Mouse (Mus musculus) lung, embryonic 14.5 days (tissue): Measurements from ENCODE around the gene Crbn. TPM values are rescaled to one million over a fixed set of nuclear protein-coding genes. Genes with fewer than 3 reads are reported as not detected.
A peak's percentile ranks its signal among the peaks of the same experiment; 100 is the strongest.

Source experiments
- ATAC-seq: fragments of 200-750 bp; cut with Nextera tagmentation; 2 replicates; pipeline ENCODE4 v1.8.0; 2017; ENCODE audit warnings: mild to moderate bottlenecking, moderate TSS enrichment, moderate library complexity; ENCODE audit not compliant: insufficient read depth
- DNase-seq: peaks from one replicate; pipeline ENCODE4 v3.0.0-alpha.2; 2015
- H3K27ac ChIP-seq: fragments of 300-500 bp; sonication (generic); 2 replicates; pipeline ENCODE4 v1.5.1; 2014; ENCODE audit warnings: low read depth, mild to moderate bottlenecking, moderate library complexity
- H3K27me3 ChIP-seq: fragments of 300-500 bp; sonication (generic); 2 replicates; pipeline ENCODE4 v1.6.1; 2014; ENCODE audit warnings: low read length, control low read depth; ENCODE audit not compliant: insufficient read depth
- H3K36me3 ChIP-seq: fragments of 300-500 bp; sonication (generic); 2 replicates; pipeline ENCODE4 v1.6.1; 2014; ENCODE audit warnings: control low read depth; ENCODE audit not compliant: insufficient read depth
- H3K4me1 ChIP-seq: fragments of 300-500 bp; sonication (generic); 2 replicates; pipeline ENCODE4 v1.6.1; 2014; ENCODE audit warnings: antibody characterized with exemption, control low read depth; ENCODE audit not compliant: insufficient read depth
- H3K4me2 ChIP-seq: fragments of 300-500 bp; sonication (generic); 2 replicates; pipeline ENCODE4 v1.6.1; 2014; ENCODE audit warnings: mild to moderate bottlenecking
- H3K4me3 ChIP-seq: fragments of 300-500 bp; sonication (generic); 2 replicates; pipeline ENCODE4 v1.5.1; 2014; ENCODE audit warnings: low read depth, low read length
- H3K9ac ChIP-seq: fragments of 300-500 bp; sonication (generic); 2 replicates; pipeline ENCODE4 v1.6.1; 2014
- H3K9me3 ChIP-seq: fragments of 300-500 bp; sonication (generic); 2 replicates; pipeline ENCODE4 v1.6.1; 2016; ENCODE audit warnings: low read depth, low read length, control low read depth
- CTCF ChIP-seq: IDR thresholded peaks from 2 replicates; pipeline ENCODE4 v1.5.1; 2016; ENCODE audit warnings: antibody characterized with exemption, low read depth
- WGBS: fragments of 180-500 bp; shearing (Covaris S2); extraction: QIAGEN DNeasy Blood & Tissue Kit; methylation state at CpG from one replicate; pipeline ENCODE4 v1.1.7; 2014; 5-methylcytosine and 5-hydroxymethylcytosine counted together
- polyA plus RNA-seq: library from polyadenylated mRNA; unstranded; fragments of >200 nt; fragmentation: Nextera tagmentation; extraction: Ambion mirVana; gene quantifications from 2 replicates; pipeline ENCODE4 v1.2.1, GENCODE M21; 2014

The Crbn gene
- polyA plus RNA-seq, 1 experiment from 2014 or later = 42.1 TPM

GRCm38 (mm10) chr6:106793088-106793487 is 6.8 kb downstream of the Crbn start:
- Histone ChIP-seq H3K4me2 (no peak overlapping the region), H3K4me3 (no peak overlapping the region), H3K9ac (no peak overlapping the region), H3K4me1 (no peaks in the 10 kb centered on the region), H3K9me3 (no peaks in the 10 kb centered on the region), H3K36me3 (peaks cover 50% of the 10 kb centered on the region), H3K27ac (no peak overlapping the region), H3K27me3 (no peaks in the 10 kb centered on the region)
- ATAC-seq (no peak), DNase-seq (no peak)
- no peak for TF ChIP-seq CTCF
- WGBS = 91% methylated on average over 7 of the region's 7 CpGs

- Histone ChIP-seq H3K9me3 (no peaks in the 10 kb centered on the region), H3K4me3 (no peak overlapping the region), H3K9ac (no peak overlapping the region), H3K27ac (no peak overlapping the region), H3K4me2 (no peak overlapping the region), H3K36me3 (peaks cover 55% of the 10 kb centered on the region), H3K4me1 (no peaks in the 10 kb centered on the region), H3K27me3 (no peaks in the 10 kb centered on the region)
- TF ChIP-seq CTCF = no peak
- 91% methylated on average over 5 of the region's 5 CpGs for WGBS
- no peak for DNase-seq
- ATAC-seq = no peak
These were observed 7.4 kb downstream of the Crbn start for GRCm38 (mm10) chr6:106792486-106792885.

- no peak overlapping the region for H3K4me2 ChIP-seq
- H3K36me3 ChIP-seq = peaks cover 61% of the 10 kb centered on the region
- H3K4me3 ChIP-seq = no peak overlapping the region
- H3K27ac ChIP-seq = no peak overlapping the region
- H3K27me3 ChIP-seq = no peaks in the 10 kb centered on the region
- H3K9me3 ChIP-seq = no peaks in the 10 kb centered on the region
- 89% methylated on average over 8 of the region's 8 CpGs for WGBS
- no peak for TF ChIP-seq CTCF
- ATAC-seq = no peak
- no peaks in the 10 kb centered on the region for H3K4me1 ChIP-seq
- DNase-seq = no peak
- no peak overlapping the region for H3K9ac ChIP-seq
These were observed 8.4 kb downstream of the Crbn start for GRCm38 (mm10) chr6:106791429-106791828.

GRCm38 (mm10) chr6:106787138-106787537 is 12.7 kb downstream of the Crbn start:
- TF ChIP-seq CTCF = no peak
- Histone ChIP-seq H3K4me1 (no peaks in the 10 kb centered on the region), H3K4me3 (no peak overlapping the region), H3K9ac (no peak overlapping the region), H3K27me3 (no peaks in the 10 kb centered on the region), H3K36me3 (peaks cover 52% of the 10 kb centered on the region), H3K4me2 (no peak overlapping the region), H3K9me3 (no peaks in the 10 kb centered on the region), H3K27ac (no peak overlapping the region)
- DNase-seq (no peak), ATAC-seq (no peak)
- WGBS = 81% methylated on average over 3 of the region's 3 CpGs

- 45% methylated on average over 4 of the region's 4 CpGs for WGBS
- Histone ChIP-seq H3K9me3 (no peaks in the 10 kb centered on the region), H3K36me3 (peaks cover 34% of the 10 kb centered on the region), H3K4me3 (peak overlapping the region; percentile 69), H3K27me3 (no peaks in the 10 kb centered on the region), H3K4me2 (peak overlapping the region; percentile 94), H3K4me1 (no peaks in the 10 kb centered on the region; the same call in 1 of the 2 replicates), H3K9ac (peak overlapping the region; percentile 67), H3K27ac (no peak overlapping the region)
- no peak for TF ChIP-seq CTCF
- DNase-seq (no peak), ATAC-seq (no peak)
These were observed 29.8 kb downstream of the Crbn start for GRCm38 (mm10) chr6:106770046-106770445.

- no peaks in the 10 kb centered on the region for H3K27me3 ChIP-seq
- ATAC-seq (peak; percentile 86), DNase-seq (no peak)
- peak overlapping the region; percentile 94 for H3K4me2 ChIP-seq
- no peaks in the 10 kb centered on the region for H3K9me3 ChIP-seq
- TF ChIP-seq CTCF = no peak
- peak overlapping the region; percentile 69 for H3K4me3 ChIP-seq
- peak overlapping the region; percentile 67 for H3K9ac ChIP-seq
- no peaks in the 10 kb centered on the region; the same call in 1 of the 2 replicates for H3K4me1 ChIP-seq
- peaks cover 30% of the 10 kb centered on the region for H3K36me3 ChIP-seq
- no peak overlapping the region for H3K27ac ChIP-seq
- WGBS = 2% methylated on average over 33 of the region's 33 CpGs
These were observed 30.5 kb downstream of the Crbn start for GRCm38 (mm10) chr6:106769290-106769866.

GRCm38 (mm10) chr6:106768640-106769289 is 31.1 kb downstream of the Crbn start, which contains the start of gene Trnt1:
Gene Trnt1, plus strand, starts transcription at chr6:106769120.
- H3K4me3 ChIP-seq = peak within 1 kb of the TSS; percentile 69
- H3K36me3 ChIP-seq = peaks cover 26% of the 10 kb centered on the region

More at GRCm38 (mm10) chr6:106768640-106769289, 31.1 kb downstream of the Crbn start, which contains the start of gene Trnt1:
- ATAC-seq = peak; percentile 99
- no peak for TF ChIP-seq CTCF
- Histone ChIP-seq H3K27me3 (no peaks in the 10 kb centered on the region), H3K9ac (peak within 1 kb of the TSS; percentile 67), H3K4me2 (peak within 1 kb of the TSS; percentile 94), H3K27ac (no peak within 1 kb of the TSS; the same call in 1 of the 2 replicates), H3K4me1 (no peaks in the 10 kb centered on the region; the same call in 1 of the 2 replicates), H3K9me3 (no peaks in the 10 kb centered on the region)
- DNase-seq = peak; percentile 99
- WGBS = 8% methylated on average over 35 of the region's 35 CpGs
